Mouse (Mus musculus) hindbrain, postnatal 0 days (tissue): ENCODE results near the gene Csnk2b. TPM values are rescaled to one million over a fixed set of nuclear protein-coding genes. Genes with fewer than 3 reads are reported as not detected.

Source experiments
- ATAC-seq: fragments of 200-750 bp; cut with Nextera tagmentation; 2 replicates; pipeline ENCODE4 v1.8.0; 2017; ENCODE audit warnings: mild to moderate bottlenecking, moderate TSS enrichment, moderate library complexity
- DNase-seq: peaks from one replicate; pipeline ENCODE4 v3.0.0-alpha.2; 2015; ENCODE audit warnings: low spot score
- H3K27ac ChIP-seq: fragments of 300-500 bp; sonication (generic); 2 replicates; pipeline ENCODE4 v1.5.1; 2014; ENCODE audit warnings: mild to moderate bottlenecking
- H3K27me3 ChIP-seq: fragments of 300-500 bp; sonication (generic); 2 replicates; pipeline ENCODE4 v1.6.1; 2014; ENCODE audit warnings: low read length, mixed read lengths; ENCODE audit not compliant: insufficient read depth
- H3K36me3 ChIP-seq: fragments of 300-500 bp; sonication (generic); 2 replicates; pipeline ENCODE4 v1.6.1; 2014; ENCODE audit warnings: low read length, mixed read lengths; ENCODE audit not compliant: insufficient read depth
- H3K4me1 ChIP-seq: fragments of 300-500 bp; sonication (generic); 2 replicates; pipeline ENCODE4 v1.6.1; 2014; ENCODE audit warnings: antibody characterized with exemption, low read length, mixed read lengths; ENCODE audit not compliant: insufficient read depth
- H3K4me2 ChIP-seq: fragments of 300-500 bp; sonication (generic); 2 replicates; pipeline ENCODE4 v1.6.1; 2014; ENCODE audit warnings: low read depth, mild to moderate bottlenecking, low read length, moderate library complexity, mixed read lengths
- H3K4me3 ChIP-seq: fragments of 300-500 bp; sonication (generic); 2 replicates; pipeline ENCODE4 v1.5.1; 2014; ENCODE audit warnings: low read length
- H3K9ac ChIP-seq: fragments of 300-500 bp; sonication (generic); replicated peaks from 2 replicates; pipeline ENCODE4 v1.6.1; 2014; ENCODE audit warnings: mild to moderate bottlenecking, low read length, moderate library complexity, mixed read lengths
- H3K9me3 ChIP-seq: fragments of 300-500 bp; sonication (generic); 2 replicates; pipeline ENCODE4 v1.6.1; 2016; ENCODE audit warnings: low read length, mixed read lengths
- CTCF ChIP-seq: IDR thresholded peaks from 2 replicates; pipeline ENCODE4 v1.5.1; 2016; ENCODE audit warnings: antibody characterized with exemption, control low read depth, low read depth
- WGBS: fragments of 180-500 bp; shearing (Covaris S2); extraction: QIAGEN DNeasy Blood & Tissue Kit; methylation state at CpG from one replicate; pipeline ENCODE4 v1.1.7; 2014; 5-methylcytosine and 5-hydroxymethylcytosine counted together
- polyA plus RNA-seq: library from polyadenylated mRNA; unstranded; fragments of >200 nt; fragmentation: Nextera tagmentation; extraction: Ambion mirVana; gene quantifications from 2 replicates; pipeline ENCODE4 v1.2.1, GENCODE M21; 2015
- total RNA-seq: library from RNA; depleted of rRNA; stranded (reverse); fragments of >200 nt; gene quantifications from 2 replicates; pipeline ENCODE4 v1.2.3, GENCODE M21; 2014

Gene Csnk2b
- total and polyA plus RNA-seq, 2 experiments from 2014 or later, result 257 to 350 TPM

GRCm38 (mm10) chr17:35158850-35159593 is 37.2 kb upstream of the Csnk2b start:
- TF ChIP-seq CTCF, result no peak
- Histone ChIP-seq H3K4me1 (0 out of 2 replicates have a peak, but pooled peaks cover 3% of the 10 kb centered on the region), H3K27me3 (no peaks in the 10 kb centered on the region), H3K9ac (no peak overlapping the region), H3K4me2 (no peak overlapping the region), H3K9me3 (no peaks in the 10 kb centered on the region), H3K4me3 (no peak overlapping the region), H3K36me3 (peaks cover 81% of the 10 kb centered on the region), H3K27ac (no peak overlapping the region)
- DNase-seq (no peak), ATAC-seq (no peak)
- WGBS, result 95% methylated on average over 16 of the region's 16 CpGs

DNA sequence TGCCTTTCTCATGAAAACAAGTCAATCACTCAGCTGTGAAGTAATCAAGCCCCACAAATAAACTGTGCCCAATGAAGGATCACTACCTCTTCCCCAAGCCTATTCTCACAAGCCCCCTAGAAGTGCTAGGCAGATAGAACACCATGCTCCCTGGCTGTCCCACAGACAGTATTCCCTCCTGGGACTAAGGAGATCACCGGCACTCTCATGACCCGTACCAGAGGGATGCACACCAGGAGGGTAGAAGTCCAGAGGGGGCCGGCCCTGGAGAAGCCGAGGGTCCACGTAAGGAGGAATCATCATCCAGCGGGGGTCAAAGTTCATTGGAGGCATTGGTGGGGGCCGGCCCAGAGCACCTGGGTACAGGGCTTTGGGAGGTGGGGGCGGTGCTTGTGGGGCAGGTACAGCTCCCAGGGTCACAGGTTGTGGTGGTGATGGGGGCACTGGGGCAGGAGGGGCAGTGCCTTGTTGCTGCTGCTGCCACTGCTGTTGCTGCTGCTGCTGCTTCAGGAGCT is 35.9 kb upstream of the Csnk2b start:
- Histone ChIP-seq H3K4me3 (no peak overlapping the region), H3K36me3 (peaks cover 94% of the 10 kb centered on the region), H3K9ac (no peak overlapping the region), H3K27ac (no peak overlapping the region), H3K4me2 (no peak overlapping the region), H3K4me1 (0 out of 2 replicates have a peak, but pooled peaks cover 3% of the 10 kb centered on the region), H3K9me3 (no peaks in the 10 kb centered on the region), H3K27me3 (no peaks in the 10 kb centered on the region)
- no peak for ATAC-seq
- no peak for TF ChIP-seq CTCF
- DNase-seq, result no peak
- WGBS, result 89% methylated on average over 8 of the region's 8 CpGs

- 90% methylated on average over 8 of the region's 8 CpGs for WGBS
- DNase-seq (no peak), ATAC-seq (no peak)
- no peak overlapping the region for H3K4me2 ChIP-seq
- no peak overlapping the region for H3K27ac ChIP-seq
- no peaks in the 10 kb centered on the region for H3K9me3 ChIP-seq
- H3K27me3 ChIP-seq, result no peaks in the 10 kb centered on the region
- no peak for TF ChIP-seq CTCF
- no peak overlapping the region for H3K9ac ChIP-seq
- no peak overlapping the region for H3K4me3 ChIP-seq
- peaks cover 99% of the 10 kb centered on the region for H3K36me3 ChIP-seq
- no peaks in the 10 kb centered on the region for H3K4me1 ChIP-seq
These were observed 35.4 kb upstream of the Csnk2b start for GRCm38 (mm10) chr17:35157254-35157653.

DNA sequence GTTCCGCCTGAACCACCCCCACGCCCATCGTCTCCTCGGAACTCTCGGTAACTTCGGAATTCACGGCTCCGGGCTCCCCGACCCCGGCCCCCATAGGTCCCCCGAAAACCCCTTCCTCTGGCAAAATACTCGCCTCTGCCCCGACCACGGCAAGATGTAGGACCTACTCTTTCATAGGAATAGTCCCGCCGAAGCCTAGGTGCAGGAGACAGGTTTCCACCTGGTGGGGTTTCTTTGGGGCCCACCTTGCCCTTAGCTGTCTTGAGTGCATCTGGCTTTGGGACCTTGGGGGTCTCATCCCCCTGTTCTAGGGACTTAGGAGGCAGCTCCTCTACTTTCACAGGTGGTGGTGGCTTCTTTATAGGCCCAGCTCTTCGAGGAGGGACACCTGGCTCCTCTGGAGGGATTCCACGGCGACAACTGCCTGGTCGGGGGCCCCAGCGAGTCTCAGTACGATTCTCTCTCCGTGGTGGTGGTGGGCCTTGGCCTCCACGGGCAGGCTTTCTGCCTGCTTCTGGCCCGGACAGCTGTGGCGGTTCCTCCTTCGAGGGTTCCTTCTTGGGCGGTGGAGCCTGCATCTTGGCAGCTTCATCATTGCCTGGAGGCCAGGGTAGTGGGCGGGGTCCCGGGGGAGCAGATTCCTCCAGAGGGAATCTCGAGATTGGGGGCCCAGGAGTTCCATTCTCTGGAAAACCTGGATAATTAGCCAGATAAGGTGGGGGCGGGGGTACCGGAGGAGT is 34.8 kb upstream of the Csnk2b start:
- no peaks in the 10 kb centered on the region for H3K27me3 ChIP-seq
- H3K4me3 ChIP-seq, result no peak overlapping the region
- no peak for TF ChIP-seq CTCF
- no peak for DNase-seq
- no peak overlapping the region for H3K4me2 ChIP-seq
- no peaks in the 10 kb centered on the region for H3K9me3 ChIP-seq
- no peak for ATAC-seq
- no peak overlapping the region for H3K27ac ChIP-seq
- no peaks in the 10 kb centered on the region for H3K4me1 ChIP-seq
- WGBS, result 88% methylated on average over 33 of the region's 33 CpGs
- no peak overlapping the region for H3K9ac ChIP-seq
- peaks cover 98% of the 10 kb centered on the region for H3K36me3 ChIP-seq

- no peak overlapping the region for H3K9ac ChIP-seq
- WGBS, result 84% methylated on average over 12 of the region's 12 CpGs
- peaks cover 96% of the 10 kb centered on the region for H3K36me3 ChIP-seq
- no peak for TF ChIP-seq CTCF
- H3K27me3 ChIP-seq, result no peaks in the 10 kb centered on the region
- no peaks in the 10 kb centered on the region for H3K9me3 ChIP-seq
- H3K4me2 ChIP-seq, result no peak overlapping the region
- no peak for DNase-seq
- no peak for ATAC-seq
- no peaks in the 10 kb centered on the region for H3K4me1 ChIP-seq
- no peak overlapping the region for H3K4me3 ChIP-seq
- H3K27ac ChIP-seq, result no peak overlapping the region
These were observed 33.6 kb upstream of the Csnk2b start for GRCm38 (mm10) chr17:35155451-35155850.

- Histone ChIP-seq H3K4me2 (no peak overlapping the region), H3K27me3 (no peaks in the 10 kb centered on the region), H3K27ac (no peak overlapping the region), H3K9ac (no peak overlapping the region), H3K4me1 (no peaks in the 10 kb centered on the region), H3K9me3 (no peaks in the 10 kb centered on the region), H3K36me3 (peaks cover 96% of the 10 kb centered on the region), H3K4me3 (no peak overlapping the region)
- ATAC-seq, result no peak
- DNase-seq, result no peak
- WGBS, result 64% methylated on average over 7 of the region's 7 CpGs
- no peak for TF ChIP-seq CTCF
These were observed 32.8 kb upstream of the Csnk2b start for GRCm38 (mm10) chr17:35154616-35155015.
